Mouse (Mus musculus) heart, postnatal 0 days (tissue): ENCODE measurements around the gene Mroh2a.
"Not testable (repeated sequence)": the region's sequence is repeated elsewhere in the genome, so short reads cannot be mapped to it uniquely, and the experiment has no call there.

Experiments used
- CTCF ChIP-seq: IDR thresholded peaks from 2 replicates; pipeline ENCODE4 v1.5.1; 2016; ENCODE audit warnings: antibody characterized with exemption, control low read depth, low read depth
- EP300 ChIP-seq: IDR thresholded peaks from 2 replicates; pipeline ENCODE4 v1.6.1; 2016; ENCODE audit warnings: antibody characterized with exemption, low read depth

DNA sequence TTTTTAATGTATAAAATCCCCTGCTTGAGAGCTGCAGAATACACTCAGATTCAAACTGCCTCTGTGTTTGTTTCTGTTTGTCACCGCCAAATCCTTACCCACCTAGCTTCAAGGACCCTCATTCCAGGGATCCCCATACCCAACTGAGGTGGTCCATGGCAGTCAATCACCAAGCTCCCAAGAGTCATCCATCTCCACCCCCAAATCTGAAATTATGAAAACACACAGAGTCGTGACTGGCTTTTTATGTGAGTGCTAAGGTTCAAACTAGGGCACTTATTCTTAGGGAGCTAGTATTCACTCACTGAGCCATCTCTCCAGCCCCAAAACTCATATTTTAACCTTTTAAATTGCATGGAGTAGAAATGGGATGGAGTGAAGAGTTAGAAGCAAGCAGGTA, 1.5 kb upstream of the Mroh2a start:
- TF ChIP-seq EP300, CTCF: not testable (repeated sequence)
